Mouse (Mus musculus): ENCODE measurements around the gene Arl6ip4. TPM values are rescaled to one million over a fixed set of nuclear protein-coding genes. Genes with fewer than 3 reads are reported as not detected.

Gene Arl6ip4
- polyA plus RNA-seq, 1 experiment from 2014 or later = 93.1 TPM

GRCm38 (mm10) chr5:124114276-124115025 lies 1.4 kb upstream of the Arl6ip4 start:
- Histone ChIP-seq H3K4me2 (no peak overlapping the region), H3K9ac (no peak overlapping the region), H3K4me1 (peaks cover 47% of the 10 kb centered on the region), H3K4me3 (no peak overlapping the region), H3K27me3 (no peaks in the 10 kb centered on the region), H3K9me3 (no peaks in the 10 kb centered on the region), H3K36me3 (peaks cover 34% of the 10 kb centered on the region), H3K27ac (no peak overlapping the region)
- 91% methylated on average over 24 of the region's 24 CpGs for WGBS
- ATAC-seq (ENCODE audit: insufficient number of reproducible peaks, low FRiP score, low TSS enrichment, low read depth) = no peak

DNA sequence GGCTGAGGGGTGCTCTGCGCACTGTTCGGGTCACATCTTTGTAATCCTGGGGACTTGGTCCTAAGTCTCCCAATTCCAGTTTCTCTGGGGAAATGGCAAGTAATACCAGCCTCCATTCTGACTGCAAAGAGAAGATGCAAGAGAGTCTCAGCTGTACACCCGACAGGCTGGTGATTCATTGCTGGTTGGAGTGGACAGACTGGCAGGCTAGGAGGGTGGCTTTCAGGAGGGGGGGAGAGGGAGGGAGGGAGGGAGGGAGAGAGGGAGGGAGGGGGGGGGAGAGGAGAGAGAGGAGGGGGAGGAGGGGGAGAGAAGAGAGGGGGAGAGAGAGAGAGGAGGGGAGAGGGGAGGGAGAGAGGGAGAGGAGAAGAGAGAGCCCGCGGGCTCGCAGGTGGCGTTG lies 358 bp upstream of the Arl6ip4 start:
- H3K9ac ChIP-seq = peak overlapping the region; percentile 89
- H3K4me2 ChIP-seq = peak overlapping the region; percentile 94
- H3K9me3 ChIP-seq = no peaks in the 10 kb centered on the region
- no peak for ATAC-seq (ENCODE audit: insufficient number of reproducible peaks, low FRiP score, low TSS enrichment, low read depth)
- peaks cover 52% of the 10 kb centered on the region for H3K4me1 ChIP-seq
- H3K36me3 ChIP-seq = peaks cover 45% of the 10 kb centered on the region
- H3K27ac ChIP-seq = peak overlapping the region; percentile 84
- 24% methylated on average over 7 of the region's 7 CpGs for WGBS
- H3K27me3 ChIP-seq = no peaks in the 10 kb centered on the region
- H3K4me3 ChIP-seq = peak overlapping the region; percentile 95

DNA sequence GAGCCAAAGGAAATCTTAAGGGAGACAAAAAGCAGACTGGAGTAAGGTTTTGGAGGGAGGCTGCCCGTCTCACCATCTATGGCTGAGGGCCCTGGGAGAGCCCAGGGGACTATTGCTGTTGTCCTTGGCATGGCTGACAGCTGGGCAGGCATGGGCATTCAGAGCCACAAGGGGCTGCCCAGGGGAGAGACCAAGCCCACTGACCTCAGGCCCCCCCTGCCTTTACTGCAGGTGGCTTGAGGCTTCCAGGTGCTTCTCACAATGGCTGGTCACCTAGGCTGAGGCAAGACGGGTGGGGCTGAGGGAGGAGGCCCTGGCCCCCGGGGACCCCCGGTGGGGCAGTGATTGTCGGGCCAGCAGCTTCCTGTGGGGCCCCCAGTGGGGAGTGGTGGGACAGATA lies 3.3 kb downstream of the Arl6ip4 start:
- H3K4me3 ChIP-seq = no peak overlapping the region
- H3K9me3 ChIP-seq = no peaks in the 10 kb centered on the region
- H3K9ac ChIP-seq = no peak overlapping the region
- H3K4me1 ChIP-seq = peaks cover 32% of the 10 kb centered on the region
- WGBS = 79% methylated on average over 5 of the region's 5 CpGs
- no peaks in the 10 kb centered on the region for H3K27me3 ChIP-seq
- peaks cover 76% of the 10 kb centered on the region for H3K36me3 ChIP-seq
- ATAC-seq (ENCODE audit: insufficient number of reproducible peaks, low FRiP score, low TSS enrichment, low read depth) = no peak
- no peak overlapping the region for H3K4me2 ChIP-seq
- no peak overlapping the region for H3K27ac ChIP-seq

DNA sequence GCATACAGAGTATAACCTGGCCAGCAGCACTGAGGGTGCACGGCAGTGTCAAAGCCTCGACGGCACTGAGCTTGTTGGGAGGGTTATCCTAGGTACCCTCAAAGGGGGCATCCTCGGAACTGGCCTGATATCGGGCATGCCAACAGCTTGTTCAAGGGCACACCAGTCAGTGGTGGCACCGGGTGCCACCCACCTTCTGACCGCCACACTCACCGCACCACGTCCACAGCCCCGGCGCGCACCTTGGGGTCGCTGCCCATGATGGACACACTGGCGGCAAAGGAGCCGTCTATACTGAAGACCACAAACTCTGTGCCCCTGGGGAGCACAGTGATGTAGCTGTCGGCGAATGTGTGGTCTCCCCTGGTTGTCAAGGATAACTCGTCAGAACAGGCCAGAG lies 6.5 kb downstream of the Arl6ip4 start:
- Histone ChIP-seq H3K9me3 (no peaks in the 10 kb centered on the region), H3K9ac (no peak overlapping the region), H3K4me1 (peaks cover 18% of the 10 kb centered on the region), H3K36me3 (peaks cover 87% of the 10 kb centered on the region), H3K4me2 (no peak overlapping the region), H3K27ac (no peak overlapping the region), H3K27me3 (no peaks in the 10 kb centered on the region), H3K4me3 (no peak overlapping the region)
- no peak for ATAC-seq (ENCODE audit: insufficient number of reproducible peaks, low FRiP score, low TSS enrichment, low read depth)
- 92% methylated on average over 18 of the region's 18 CpGs for WGBS

GRCm38 (mm10) chr5:124125093-124125492 lies 9.2 kb downstream of the Arl6ip4 start:
- WGBS = 89% methylated on average over 11 of the region's 11 CpGs
- no peak overlapping the region for H3K27ac ChIP-seq
- no peaks in the 10 kb centered on the region for H3K9me3 ChIP-seq
- no peaks in the 10 kb centered on the region for H3K4me1 ChIP-seq
- H3K36me3 ChIP-seq = peaks cover 87% of the 10 kb centered on the region
- no peak for ATAC-seq (ENCODE audit: insufficient number of reproducible peaks, low FRiP score, low TSS enrichment, low read depth)
- no peak overlapping the region for H3K4me2 ChIP-seq
- no peak overlapping the region for H3K9ac ChIP-seq
- H3K27me3 ChIP-seq = no peaks in the 10 kb centered on the region
- H3K4me3 ChIP-seq = no peak overlapping the region

DNA sequence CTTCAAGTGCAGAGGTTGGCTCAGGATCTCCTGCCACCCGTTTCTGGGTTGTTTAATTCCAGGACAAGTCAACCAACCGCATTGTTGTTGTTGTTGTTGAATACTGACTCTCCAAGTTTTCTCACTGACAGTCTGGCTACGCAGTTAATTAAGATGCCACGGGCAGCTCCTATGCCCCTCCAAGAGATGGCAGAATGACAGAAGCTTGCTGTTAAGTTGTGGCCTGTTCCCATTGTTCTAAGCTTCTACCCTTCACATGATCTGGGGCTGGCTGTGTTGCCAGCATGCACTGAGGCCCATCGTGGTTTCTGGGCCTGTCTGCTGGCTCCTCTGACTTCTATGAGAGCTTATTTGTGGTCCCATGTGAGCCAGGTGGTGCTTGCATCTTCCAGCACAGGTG lies 18.4 kb downstream of the Arl6ip4 start:
- peaks cover 74% of the 10 kb centered on the region for H3K36me3 ChIP-seq
- H3K27ac ChIP-seq = no peak overlapping the region
- H3K4me1 ChIP-seq = peaks cover 2% of the 10 kb centered on the region; the same call in 1 of the 2 replicates
- 90% methylated on average over 5 of the region's 5 CpGs for whole genome bisulfite sequencing
- no peak overlapping the region for H3K4me3 ChIP-seq
- no peaks in the 10 kb centered on the region for H3K27me3 ChIP-seq
- H3K4me2 ChIP-seq = no peak overlapping the region
- H3K9ac ChIP-seq = no peak overlapping the region
- ATAC-seq (ENCODE audit: insufficient number of reproducible peaks, low FRiP score, low TSS enrichment, low read depth) = no peak
- H3K9me3 ChIP-seq = no peaks in the 10 kb centered on the region

- ATAC-seq (ENCODE audit: insufficient number of reproducible peaks, low FRiP score, low TSS enrichment, low read depth) = no peak
- Histone ChIP-seq H3K4me3 (no peak overlapping the region), H3K27ac (no peak overlapping the region), H3K4me2 (no peak overlapping the region), H3K4me1 (peaks cover 2% of the 10 kb centered on the region; the same call in 1 of the 2 replicates), H3K9ac (no peak overlapping the region), H3K27me3 (no peaks in the 10 kb centered on the region), H3K36me3 (peaks cover 60% of the 10 kb centered on the region), H3K9me3 (no peaks in the 10 kb centered on the region)
- WGBS = 84% methylated on average over 7 of the region's 7 CpGs
Observed at GRCm38 (mm10) chr5:124138066-124138465, 22.2 kb downstream of the Arl6ip4 start.

DNA sequence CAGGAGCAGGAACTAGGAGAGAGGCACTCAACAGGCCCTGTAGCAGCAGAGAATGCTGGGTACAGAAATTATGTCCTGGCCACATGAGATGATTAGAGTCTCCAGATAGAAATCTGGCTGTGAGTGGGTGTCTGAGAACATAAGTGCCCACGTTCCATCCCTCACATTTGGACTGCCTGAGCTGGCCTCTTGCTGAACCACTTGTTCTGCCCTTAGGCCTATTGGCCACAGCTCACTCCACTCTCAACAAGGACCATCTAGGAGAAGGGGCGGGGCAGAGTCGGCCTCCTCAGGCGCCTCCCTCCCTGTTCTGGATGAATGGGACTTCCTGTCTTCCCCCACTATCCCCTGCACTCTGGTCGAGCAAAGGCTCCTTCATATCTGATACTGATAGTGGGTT lies 33.1 kb downstream of the Arl6ip4 start:
- Histone ChIP-seq H3K9ac (no peak overlapping the region), H3K36me3 (peaks cover 29% of the 10 kb centered on the region; the same call in 1 of the 2 replicates), H3K27me3 (no peaks in the 10 kb centered on the region), H3K4me2 (no peak overlapping the region), H3K4me1 (no peaks in the 10 kb centered on the region), H3K4me3 (no peak overlapping the region), H3K9me3 (no peaks in the 10 kb centered on the region), H3K27ac (no peak overlapping the region)
- 72% methylated on average over 5 of the region's 5 CpGs for WGBS
- ATAC-seq (ENCODE audit: insufficient number of reproducible peaks, low FRiP score, low TSS enrichment, low read depth) = no peak

DNA sequence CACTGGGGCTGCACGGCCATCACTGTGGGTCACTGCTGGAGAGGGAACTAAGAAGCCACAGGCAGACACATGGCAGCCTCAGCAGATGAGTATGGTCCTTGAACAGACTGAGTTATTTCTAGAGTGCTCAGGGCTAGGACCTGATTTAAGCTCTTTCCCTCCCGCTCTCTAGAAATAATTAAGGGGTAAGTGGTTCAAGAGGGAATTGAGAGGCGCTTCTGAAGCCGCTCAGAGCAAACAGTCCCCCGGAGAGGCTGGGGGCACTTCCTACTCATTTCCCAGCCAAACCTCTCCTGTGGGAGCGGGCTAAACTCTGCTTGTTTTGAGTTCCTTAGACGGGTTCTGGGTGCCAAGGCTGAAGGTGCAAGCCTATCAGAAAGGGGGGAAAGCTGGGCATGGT lies 35.0 kb downstream of the Arl6ip4 start:
- Histone ChIP-seq H3K9ac (no peak overlapping the region), H3K4me2 (no peak overlapping the region), H3K4me1 (no peaks in the 10 kb centered on the region), H3K9me3 (no peaks in the 10 kb centered on the region), H3K27me3 (no peaks in the 10 kb centered on the region), H3K4me3 (no peak overlapping the region), H3K36me3 (peaks cover 25% of the 10 kb centered on the region; the same call in 1 of the 2 replicates), H3K27ac (no peak overlapping the region)
- no peak for ATAC-seq (ENCODE audit: insufficient number of reproducible peaks, low FRiP score, low TSS enrichment, low read depth)
- WGBS = 85% methylated on average over 7 of the region's 7 CpGs

DNA sequence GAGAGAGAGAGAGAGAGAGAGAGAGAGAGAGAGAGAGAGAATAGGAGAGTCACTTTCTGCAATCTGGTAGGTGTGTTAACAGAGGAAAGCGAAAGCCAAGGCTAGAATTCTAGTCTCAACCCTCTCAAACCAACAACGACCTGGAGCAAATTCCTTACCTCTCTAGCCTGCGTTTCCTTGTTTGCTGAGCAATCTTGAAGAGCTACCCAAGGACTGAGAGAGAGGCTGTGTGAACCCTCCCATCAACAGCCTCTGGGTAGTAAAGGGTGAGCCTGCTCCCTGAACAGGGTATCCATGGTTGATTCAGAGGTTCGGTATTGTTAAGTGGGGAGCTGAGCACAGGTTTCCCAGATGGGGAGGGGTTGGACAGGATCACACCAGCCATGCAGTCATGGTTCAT lies 36.8 kb downstream of the Arl6ip4 start:
- H3K9me3 ChIP-seq = no peaks in the 10 kb centered on the region
- no peak overlapping the region for H3K27ac ChIP-seq
- no peak overlapping the region for H3K9ac ChIP-seq
- no peak overlapping the region for H3K4me2 ChIP-seq
- WGBS = 85% methylated on average over 4 of the region's 4 CpGs
- H3K36me3 ChIP-seq = peaks cover 20% of the 10 kb centered on the region; the same call in 1 of the 2 replicates
- H3K4me3 ChIP-seq = no peak overlapping the region
- ATAC-seq (ENCODE audit: insufficient number of reproducible peaks, low FRiP score, low TSS enrichment, low read depth) = no peak
- H3K4me1 ChIP-seq = no peaks in the 10 kb centered on the region
- no peaks in the 10 kb centered on the region for H3K27me3 ChIP-seq

DNA sequence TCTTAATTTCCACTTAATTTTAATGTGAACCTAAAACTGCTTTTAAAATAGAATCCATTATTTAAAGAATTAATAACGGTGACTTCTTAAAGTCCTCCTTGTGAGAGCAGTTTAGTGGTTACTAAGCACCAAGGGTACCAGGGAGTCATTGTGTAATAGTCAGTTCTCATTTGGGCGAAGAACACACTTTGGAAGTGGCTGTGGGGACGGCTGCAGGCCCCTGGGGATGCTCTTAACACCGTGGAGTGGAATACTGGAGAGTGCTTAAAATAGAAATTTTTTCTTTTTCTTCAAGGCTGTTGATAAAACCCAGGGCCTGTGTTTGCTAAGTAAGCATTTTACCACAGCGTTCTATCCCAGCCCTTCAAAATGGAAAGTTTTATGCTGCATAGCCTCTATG lies 40.1 kb downstream of the Arl6ip4 start:
- H3K9me3 ChIP-seq = no peaks in the 10 kb centered on the region
- H3K9ac ChIP-seq = no peak overlapping the region
- 70% methylated on average over 5 of the region's 5 CpGs for WGBS
- no peak overlapping the region for H3K4me3 ChIP-seq
- no peaks in the 10 kb centered on the region for H3K27me3 ChIP-seq
- H3K4me2 ChIP-seq = no peak overlapping the region
- ATAC-seq (ENCODE audit: insufficient number of reproducible peaks, low FRiP score, low TSS enrichment, low read depth) = no peak
- H3K27ac ChIP-seq = no peak overlapping the region
- peaks cover 10% of the 10 kb centered on the region for H3K4me1 ChIP-seq
- H3K36me3 ChIP-seq = peaks cover 13% of the 10 kb centered on the region; the same call in 1 of the 2 replicates

DNA sequence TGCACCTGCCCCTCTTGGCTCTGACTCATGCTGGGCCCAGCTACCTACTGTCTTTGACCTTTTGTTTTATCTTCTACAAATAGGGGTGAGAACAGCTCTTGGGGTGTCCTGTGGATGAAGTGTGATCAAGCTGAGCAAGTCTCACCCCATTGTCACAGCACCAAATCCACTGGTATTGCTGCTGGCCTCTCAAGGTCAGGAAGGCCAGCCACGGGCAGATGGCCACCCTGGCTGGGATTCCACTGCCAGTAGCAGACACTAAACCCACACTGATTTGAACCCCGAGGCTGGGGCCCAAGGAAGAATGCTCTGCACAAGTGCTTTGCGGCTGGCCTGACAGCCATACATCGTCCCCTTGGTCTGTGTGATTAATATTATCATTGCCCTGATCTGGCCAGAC lies 42.4 kb downstream of the Arl6ip4 start:
- no peak overlapping the region for H3K9ac ChIP-seq
- WGBS = 50% methylated on average over 4 of the region's 4 CpGs
- H3K4me2 ChIP-seq = no peak overlapping the region
- H3K4me1 ChIP-seq = peaks cover 26% of the 10 kb centered on the region
- H3K27ac ChIP-seq = no peak overlapping the region
- H3K27me3 ChIP-seq = no peaks in the 10 kb centered on the region
- no peak overlapping the region for H3K4me3 ChIP-seq
- no peaks in the 10 kb centered on the region for H3K9me3 ChIP-seq
- no peak for ATAC-seq (ENCODE audit: insufficient number of reproducible peaks, low FRiP score, low TSS enrichment, low read depth)
- no peaks in the 10 kb centered on the region for H3K36me3 ChIP-seq

Data from limb, embryonic 15.5 days (tissue).